Mouse (Mus musculus): Measurements from ENCODE around the gene Gm4513. TPM values are rescaled to one million over a fixed set of nuclear protein-coding genes. Genes with fewer than 3 reads are reported as not detected.
"Not testable (repeated sequence)": the region's sequence is repeated elsewhere in the genome, so short reads cannot be mapped to it uniquely, and the experiment has no call there.

Gm4513 gene
- not detected in 2 replicates for polyA plus RNA-seq (2015; fragmentation: Nextera tagmentation; extraction: Ambion mirVana)

DNA sequence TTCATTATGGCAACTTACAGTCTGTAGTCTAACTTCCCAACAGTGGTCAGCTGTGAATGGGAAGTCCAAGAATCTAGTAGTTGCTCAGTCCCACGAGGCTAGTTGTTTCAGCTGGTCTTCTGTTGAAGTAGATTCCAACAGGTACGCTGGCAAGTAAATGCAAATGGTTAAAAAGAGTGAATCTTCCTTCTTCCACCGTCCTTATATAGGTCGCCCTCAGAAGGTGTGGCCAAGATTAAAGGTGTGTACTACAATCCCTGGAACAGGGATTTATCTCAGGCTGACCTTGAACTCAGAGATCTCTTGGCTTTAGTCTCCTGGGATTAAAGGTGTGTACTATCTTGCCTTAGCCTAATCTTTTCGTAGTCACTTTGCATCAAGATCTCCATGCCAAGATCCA, at the start of gene Gm4513:
TSS of gene Gm4513 (minus strand) at position 101 of the 400 bp plus-strand sequence.
- not testable (repeated sequence) for H3K4me1 ChIP-seq (ENCODE audit: insufficient read depth); H3K9ac ChIP-seq (replicated peaks); H3K4me2 ChIP-seq (ENCODE audit: low read depth, low read length); H3K27ac ChIP-seq (ENCODE audit: low read depth); H3K9me3 ChIP-seq (ENCODE audit: low read length); H3K36me3 ChIP-seq (replicated peaks; ENCODE audit: insufficient read depth, low read length); H3K4me3 ChIP-seq (ENCODE audit: low read depth, low read length); DNase-seq; H3K27me3 ChIP-seq (ENCODE audit: insufficient read depth, low read length); ATAC-seq
- WGBS (ENCODE audit: insufficient replicate concordance), result 65% methylated on average over 3 of the region's 5 CpGs

DNA sequence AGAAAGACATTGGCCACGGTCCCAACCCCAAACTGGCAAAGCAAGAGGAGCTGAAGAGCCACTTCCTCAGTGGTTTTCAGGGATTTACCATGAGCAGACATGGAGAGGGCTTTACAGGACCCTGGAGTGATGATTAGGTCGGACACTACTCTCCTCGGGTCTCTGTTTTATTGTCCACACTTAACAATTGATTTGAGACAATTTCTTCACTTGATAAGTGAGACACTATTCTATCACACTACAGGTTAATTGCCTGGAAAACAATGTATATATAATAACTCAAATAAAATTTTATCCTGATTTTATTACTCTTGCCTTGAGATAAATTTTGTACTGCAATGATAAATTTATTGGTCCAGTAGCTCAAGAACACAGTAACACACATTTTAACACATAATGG, 22.7 kb downstream of the Gm4513 start, which contains the start of gene Gm4141:
TSS of gene Gm4141 (minus strand) at position 101 of the 400 bp plus-strand sequence.
- not testable (repeated sequence) for ATAC-seq; H3K4me3 ChIP-seq (ENCODE audit: low read depth, low read length); H3K27ac ChIP-seq (ENCODE audit: low read depth); H3K27me3 ChIP-seq (ENCODE audit: insufficient read depth, low read length); DNase-seq; H3K4me1 ChIP-seq (ENCODE audit: insufficient read depth); H3K9me3 ChIP-seq (ENCODE audit: low read length); H3K36me3 ChIP-seq (replicated peaks; ENCODE audit: insufficient read depth, low read length); H3K4me2 ChIP-seq (ENCODE audit: low read depth, low read length); H3K9ac ChIP-seq (replicated peaks)
- no CpG with 5 or more reads among the region's 3 CpGs for WGBS (ENCODE audit: insufficient replicate concordance)

DNA sequence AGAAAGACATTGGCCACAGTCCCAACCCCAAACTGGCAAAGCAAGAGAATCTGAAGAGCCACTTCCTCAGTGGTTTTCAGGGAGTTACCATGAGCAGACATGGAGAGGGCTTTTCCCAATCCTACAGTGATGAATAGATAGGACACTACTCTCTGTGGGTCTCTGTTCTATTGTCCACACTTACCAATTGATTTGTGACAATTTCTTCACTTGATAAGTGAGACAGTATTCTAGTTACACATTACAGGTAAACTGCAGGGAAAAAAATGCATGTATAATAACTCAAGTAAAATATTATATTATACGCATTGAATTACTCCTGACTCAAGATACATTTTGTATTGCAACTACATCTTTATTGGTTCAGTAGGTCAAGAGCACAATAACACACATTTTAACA, 53.2 kb downstream of the Gm4513 start, which contains the start of gene Gm5726:
TSS of gene Gm5726 (minus strand) at position 101 of the 400 bp plus-strand sequence.
- H3K4me2 ChIP-seq (ENCODE audit: low read depth, low read length); H3K4me1 ChIP-seq (ENCODE audit: insufficient read depth); H3K9me3 ChIP-seq (ENCODE audit: low read length); ATAC-seq; H3K27ac ChIP-seq (ENCODE audit: low read depth); H3K27me3 ChIP-seq (ENCODE audit: insufficient read depth, low read length); DNase-seq; H3K4me3 ChIP-seq (ENCODE audit: low read depth, low read length); H3K36me3 ChIP-seq (replicated peaks; ENCODE audit: insufficient read depth, low read length); H3K9ac ChIP-seq (replicated peaks): not testable (repeated sequence)
- no CpG with 5 or more reads among the region's 1 CpGs for WGBS (ENCODE audit: insufficient replicate concordance)

Other genes starting within 250 kb of the Gm4513 start
- not detected in 2 replicates for gene Gm5728, start 223.6 kb downstream of the Gm4513 start, polyA plus RNA-seq (2015; fragmentation: Nextera tagmentation; extraction: Ambion mirVana)
- not detected in 2 replicates for gene Vmn1r100, start 181.1 kb downstream of the Gm4513 start, polyA plus RNA-seq (2015; fragmentation: Nextera tagmentation; extraction: Ambion mirVana)
- not detected in 2 replicates for gene Vmn1r101, start 156.4 kb downstream of the Gm4513 start, polyA plus RNA-seq (2015; fragmentation: Nextera tagmentation; extraction: Ambion mirVana)
- not detected in 2 replicates for gene Gm10670, start 124.1 kb downstream of the Gm4513 start, polyA plus RNA-seq (2015; fragmentation: Nextera tagmentation; extraction: Ambion mirVana)
- not detected in 2 replicates for gene Vmn1r103, start 88.5 kb downstream of the Gm4513 start, polyA plus RNA-seq (2015; fragmentation: Nextera tagmentation; extraction: Ambion mirVana)
- gene Vmn1r104, start 65.2 kb downstream of the Gm4513 start, polyA plus RNA-seq (2015; fragmentation: Nextera tagmentation; extraction: Ambion mirVana), result not detected in 2 replicates
- not detected in 2 replicates for gene Gm5726, start 53.3 kb downstream of the Gm4513 start, polyA plus RNA-seq (2015; fragmentation: Nextera tagmentation; extraction: Ambion mirVana)
- gene Gm4141, start 22.8 kb downstream of the Gm4513 start, polyA plus RNA-seq (2015; fragmentation: Nextera tagmentation; extraction: Ambion mirVana), result not detected in 2 replicates
- not detected in 2 replicates for gene Vmn1r107, start 69.9 kb upstream of the Gm4513 start, polyA plus RNA-seq (2015; fragmentation: Nextera tagmentation; extraction: Ambion mirVana)
- gene Vmn1r111, start 104.2 kb upstream of the Gm4513 start, polyA plus RNA-seq (2015; fragmentation: Nextera tagmentation; extraction: Ambion mirVana), result not detected in 2 replicates
- not detected in 2 replicates for gene Gm10668, start 131.6 kb upstream of the Gm4513 start, polyA plus RNA-seq (2015; fragmentation: Nextera tagmentation; extraction: Ambion mirVana)
- gene Vmn1r112, start 172.2 kb upstream of the Gm4513 start, polyA plus RNA-seq (2015; fragmentation: Nextera tagmentation; extraction: Ambion mirVana), result not detected in 2 replicates
- gene Vmn1r113, start 188.3 kb upstream of the Gm4513 start, polyA plus RNA-seq (2015; fragmentation: Nextera tagmentation; extraction: Ambion mirVana), result not detected in 2 replicates
- gene Vmn1r114, start 213.2 kb upstream of the Gm4513 start, polyA plus RNA-seq (2015; fragmentation: Nextera tagmentation; extraction: Ambion mirVana), result not detected in 2 replicates
- gene Vmn1r115, start 246.0 kb upstream of the Gm4513 start, polyA plus RNA-seq (2015; fragmentation: Nextera tagmentation; extraction: Ambion mirVana), result not detected in 2 replicates

Measured in liver, postnatal 0 days (tissue).